Mouse (Mus musculus) small intestine, adult 2 months (tissue): ENCODE data around the gene Nsl1.
A peak's percentile ranks its signal among the peaks of the same experiment; 100 is the strongest.

Source experiments
- CTCF ChIP-seq: fragments of 200-500 bp; IDR thresholded peaks from 2 replicates; pipeline ENCODE4 v1.5.1; 2012; ENCODE audit warnings: low read depth, mild to moderate bottlenecking, control low read depth, inconsistent platforms, low read length, moderate library complexity, mixed read lengths; ENCODE audit not compliant: insufficient replicate concordance, insufficient read length; ENCODE audit errors: extremely low read depth
- POLR2A ChIP-seq: fragments of 200-500 bp; IDR thresholded peaks from 2 replicates; pipeline ENCODE4 v1.6.1; 2012; ENCODE audit warnings: low read depth, mild to moderate bottlenecking, control low read depth, inconsistent platforms, low read length, moderate library complexity

DNA sequence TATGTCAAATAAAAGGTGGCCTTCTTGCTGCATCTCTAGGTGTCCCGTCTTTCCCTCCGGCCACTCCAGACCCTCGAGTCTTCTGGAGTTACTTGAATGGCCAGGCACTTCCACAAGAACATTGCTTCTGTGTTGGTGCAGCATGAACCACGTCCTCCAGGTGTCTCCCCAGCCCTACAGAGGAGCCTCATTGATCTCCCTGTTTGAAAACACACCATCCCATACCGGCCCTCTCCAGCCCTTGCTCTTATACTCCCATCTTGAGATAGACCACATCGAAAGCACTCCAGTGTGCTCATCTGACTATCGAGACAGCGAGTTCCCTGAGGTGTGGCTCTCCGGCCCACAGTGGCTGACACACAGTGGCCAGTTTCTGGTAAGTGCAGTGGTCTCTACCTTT is 32.2 kb downstream of the Nsl1 start:
- TF ChIP-seq CTCF, result peak; percentile 25; the same call in 1 of the 2 replicates
- no peak for TF ChIP-seq POLR2A
